Mouse (Mus musculus) megakaryocyte, embryonic 14.5 days (primary cell): ENCODE measurements at regions not wholly inside any gene's neighbourhood (a gene's known extent, or its start where the extent isn't known, plus 50 kb on each side); places are given as distances from the start of the nearest gene placed in this dataset.

Experiments used
- FLI1 ChIP-seq: IDR thresholded peaks from 2 replicates; pipeline ENCODE4 v1.6.1; 2012; ENCODE audit warnings: low read length, inconsistent platforms, mixed read lengths
- GATA1 ChIP-seq: IDR thresholded peaks from 3 replicates; pipeline ENCODE4 v1.6.1; 2012; ENCODE audit warnings: mixed read lengths, low read length, inconsistent platforms, borderline replicate concordance

DNA sequence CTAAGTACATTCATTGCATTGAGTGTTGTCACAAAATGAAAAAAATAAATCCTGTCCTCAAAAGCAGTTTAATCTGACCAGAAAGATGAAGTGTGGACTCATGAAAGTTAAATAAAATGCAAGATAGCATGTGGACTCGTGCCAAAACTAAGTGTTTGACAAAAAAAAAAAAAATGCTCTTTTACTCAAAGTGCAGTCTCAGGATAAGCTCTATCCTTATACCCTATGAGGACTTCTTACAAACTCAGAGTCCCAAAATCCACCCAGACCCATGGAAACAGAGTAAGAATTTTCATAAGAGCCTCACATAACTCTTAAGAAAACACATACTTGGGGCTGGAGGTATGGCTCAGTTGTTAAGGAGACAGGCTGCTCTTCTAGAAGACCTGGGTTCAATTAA, 267.7 kb downstream of the Tpbg start:
- no peak for TF ChIP-seq GATA1
- no peak for TF ChIP-seq FLI1
